Mouse (Mus musculus) CD4-positive, CD25-positive, alpha-beta regulatory T cell, adult 4 months (primary cell): ENCODE results near the gene Rab43. TPM values are rescaled to one million over a fixed set of nuclear protein-coding genes. Genes with fewer than 3 reads are reported as not detected.
"Not testable (repeated sequence)": the region's sequence is repeated elsewhere in the genome, so short reads cannot be mapped to it uniquely, and the experiment has no call there.

Experiments used
- ATAC-seq: one replicate; pipeline ENCODE4 v1.8.0; 2017
- polyA plus RNA-seq, 2 experiments: library from polyadenylated mRNA; unstranded; fragments of 100-300 nt; shearing (Covaris generic); gene quantifications; one replicate each; pipeline ENCODE4 v1.2.1; 2017

Rab43 gene
- polyA plus RNA-seq, 2 experiments from 2014 or later = 10.1 to 12.7 TPM

GRCm38 (mm10) chr6:87784033-87784432, 27.9 kb downstream of the Rab43 start:
- no peak for ATAC-seq

- ATAC-seq = no peak
These were observed 31.2 kb downstream of the Rab43 start for GRCm38 (mm10) chr6:87780546-87781301.

GRCm38 (mm10) chr6:87779174-87780165, 32.5 kb downstream of the Rab43 start:
- ATAC-seq = no peak

GRCm38 (mm10) chr6:87778294-87779173, 33.4 kb downstream of the Rab43 start:
- ATAC-seq = no peak

- no peak for ATAC-seq
These were observed 34.1 kb downstream of the Rab43 start, which contains the start of gene Gp9 for GRCm38 (mm10) chr6:87777842-87778241. Gp9 (plus strand) TSS chr6:87778072.

- no peak for ATAC-seq
These were observed 35.3 kb downstream of the Rab43 start for GRCm38 (mm10) chr6:87776663-87777062.

- ATAC-seq = no peak
These were observed 36.2 kb downstream of the Rab43 start for GRCm38 (mm10) chr6:87775588-87776245.

GRCm38 (mm10) chr6:87774909-87775308, 37.1 kb downstream of the Rab43 start:
- ATAC-seq = no peak

- ATAC-seq = no peak
These were observed 37.5 kb downstream of the Rab43 start for GRCm38 (mm10) chr6:87774466-87774865.

- no peak for ATAC-seq
These were observed 41.3 kb downstream of the Rab43 start for GRCm38 (mm10) chr6:87770626-87771025.

- not testable (repeated sequence) for ATAC-seq
These were observed 47.7 kb downstream of the Rab43 start for GRCm38 (mm10) chr6:87764296-87764695.

- no peak for ATAC-seq
These were observed 48.3 kb downstream of the Rab43 start for GRCm38 (mm10) chr6:87763376-87764280.

- no peak for ATAC-seq
These were observed 49.8 kb downstream of the Rab43 start for GRCm38 (mm10) chr6:87762161-87762560.

GRCm38 (mm10) chr6:87759850-87760249, 52.1 kb downstream of the Rab43 start:
- ATAC-seq = no peak

GRCm38 (mm10) chr6:87759404-87759803, 52.6 kb downstream of the Rab43 start:
- ATAC-seq = no peak

GRCm38 (mm10) chr6:87756896-87757295, 55.1 kb downstream of the Rab43 start:
- no peak for ATAC-seq

GRCm38 (mm10) chr6:87755196-87755595, 56.8 kb downstream of the Rab43 start:
- ATAC-seq = no peak

GRCm38 (mm10) chr6:87751574-87751973, 60.4 kb downstream of the Rab43 start:
- ATAC-seq = no peak

GRCm38 (mm10) chr6:87750184-87750910, 61.6 kb downstream of the Rab43 start:
- no peak for ATAC-seq

GRCm38 (mm10) chr6:87748531-87748930, 63.4 kb downstream of the Rab43 start:
- ATAC-seq = no peak
